Mouse (Mus musculus): Measurements from ENCODE around the gene Ctns. TPM values are rescaled to one million over a fixed set of nuclear protein-coding genes. Genes with fewer than 3 reads are reported as not detected.
A peak's percentile ranks its signal among the peaks of the same experiment; 100 is the strongest.

Ctns gene
- polyA plus RNA-seq (2012; rRNA removed) = 25.9 and 26.0 TPM in 2 replicates

- DNase-seq (ENCODE audit: extremely low spot score in 1 of 2, low spot score in 1 of 2) = peak; percentile 84 to 89
Observed at GRCm38 (mm10) chr11:73198603-73199229, at the start of gene Ctns. Ctns (minus strand) TSS chr11:73199042.

GRCm38 (mm10) chr11:73242777-73243176 lies 43.9 kb upstream of the Ctns start:
- DNase-seq (ENCODE audit: extremely low spot score in 1 of 2, low spot score in 1 of 2) = no peak

GRCm38 (mm10) chr11:73242199-73242598 lies 43.4 kb upstream of the Ctns start:
- DNase-seq (ENCODE audit: extremely low spot score in 1 of 2, low spot score in 1 of 2) = no peak

GRCm38 (mm10) chr11:73236731-73237130 lies 37.9 kb upstream of the Ctns start:
- DNase-seq (ENCODE audit: extremely low spot score in 1 of 2, low spot score in 1 of 2) = no peak

- DNase-seq (ENCODE audit: extremely low spot score in 1 of 2, low spot score in 1 of 2) = no peak
Observed at GRCm38 (mm10) chr11:73235990-73236701, 37.3 kb upstream of the Ctns start.

- DNase-seq (ENCODE audit: extremely low spot score in 1 of 2, low spot score in 1 of 2) = no peak
Observed at GRCm38 (mm10) chr11:73233992-73234391, 35.1 kb upstream of the Ctns start, which contains the start of gene Trpv1. Trpv1 (plus strand) TSS chr11:73234292.

GRCm38 (mm10) chr11:73232513-73232912 lies 33.7 kb upstream of the Ctns start:
- DNase-seq (ENCODE audit: extremely low spot score in 1 of 2, low spot score in 1 of 2) = no peak

GRCm38 (mm10) chr11:73230081-73230480 lies 31.2 kb upstream of the Ctns start:
- no peak for DNase-seq (ENCODE audit: extremely low spot score in 1 of 2, low spot score in 1 of 2)

- DNase-seq (ENCODE audit: extremely low spot score in 1 of 2, low spot score in 1 of 2) = no peak
Observed at GRCm38 (mm10) chr11:73228881-73229280, 30.0 kb upstream of the Ctns start.

GRCm38 (mm10) chr11:73225856-73226255 lies 27.0 kb upstream of the Ctns start:
- no peak for DNase-seq (ENCODE audit: extremely low spot score in 1 of 2, low spot score in 1 of 2)

- DNase-seq (ENCODE audit: extremely low spot score in 1 of 2, low spot score in 1 of 2) = peak in 1 of 2 experiments; percentile 8
Observed at GRCm38 (mm10) chr11:73223966-73224365, 25.1 kb upstream of the Ctns start.

GRCm38 (mm10) chr11:73222846-73223245 lies 24.0 kb upstream of the Ctns start:
- no peak for DNase-seq (ENCODE audit: extremely low spot score in 1 of 2, low spot score in 1 of 2)

- no peak for DNase-seq (ENCODE audit: extremely low spot score in 1 of 2, low spot score in 1 of 2)
Observed at GRCm38 (mm10) chr11:73220651-73221050, 21.8 kb upstream of the Ctns start.

GRCm38 (mm10) chr11:73219671-73220070 lies 20.8 kb upstream of the Ctns start:
- no peak for DNase-seq (ENCODE audit: extremely low spot score in 1 of 2, low spot score in 1 of 2)

- no peak for DNase-seq (ENCODE audit: extremely low spot score in 1 of 2, low spot score in 1 of 2)
Observed at GRCm38 (mm10) chr11:73213956-73214355, 15.1 kb upstream of the Ctns start.

GRCm38 (mm10) chr11:73207621-73208020 lies 8.8 kb upstream of the Ctns start:
- no peak for DNase-seq (ENCODE audit: extremely low spot score in 1 of 2, low spot score in 1 of 2)

- no peak for DNase-seq (ENCODE audit: extremely low spot score in 1 of 2, low spot score in 1 of 2)
Observed at GRCm38 (mm10) chr11:73205194-73205593, 6.4 kb upstream of the Ctns start.

GRCm38 (mm10) chr11:73203895-73204294 lies 5.1 kb upstream of the Ctns start:
- no peak for DNase-seq (ENCODE audit: extremely low spot score in 1 of 2, low spot score in 1 of 2)

- no peak for DNase-seq (ENCODE audit: extremely low spot score in 1 of 2, low spot score in 1 of 2)
Observed at GRCm38 (mm10) chr11:73201597-73201996, 2.8 kb upstream of the Ctns start.

- no peak for DNase-seq (ENCODE audit: extremely low spot score in 1 of 2, low spot score in 1 of 2)
Observed at GRCm38 (mm10) chr11:73201021-73201420, 2.2 kb upstream of the Ctns start.

GRCm38 (mm10) chr11:73199879-73200278 lies 1.0 kb upstream of the Ctns start:
- DNase-seq (ENCODE audit: extremely low spot score in 1 of 2, low spot score in 1 of 2) = no peak

GRCm38 (mm10) chr11:73199230-73199712 lies 429 bp upstream of the Ctns start, which contains the start of gene Shpk:
Shpk (plus strand) TSS chr11:73199460.
- DNase-seq (ENCODE audit: extremely low spot score in 1 of 2, low spot score in 1 of 2) = peak; percentile 94 to 97

Measured in frontal cortex, adult 2 months (tissue).